Mouse (Mus musculus): ENCODE data around the gene Slc39a3. TPM values are rescaled to one million over a fixed set of nuclear protein-coding genes. Genes with fewer than 3 reads are reported as not detected.
A peak's percentile ranks its signal among the peaks of the same experiment; 100 is the strongest.
"Not testable (repeated sequence)": the region's sequence is repeated elsewhere in the genome, so short reads cannot be mapped to it uniquely, and the experiment has no call there.

The Slc39a3 gene
- total RNA-seq, 2 experiments from 2014 or later = 11.2 to 11.9 TPM

- no peak for DNase-seq (ENCODE audit: low spot score in 2 of 2)
Observed at GRCm38 (mm10) chr10:81051133-81051532, 13.9 kb upstream of the Slc39a3 start.

- DNase-seq (ENCODE audit: low spot score in 2 of 2) = no peak
Observed at GRCm38 (mm10) chr10:81050645-81051044, 13.4 kb upstream of the Slc39a3 start.

- DNase-seq (ENCODE audit: low spot score in 2 of 2) = not testable (repeated sequence)
Observed at GRCm38 (mm10) chr10:81045246-81045645, 8.0 kb upstream of the Slc39a3 start.

- peak in 1 of 2 experiments; percentile 69 for DNase-seq (ENCODE audit: low spot score in 2 of 2)
Observed at GRCm38 (mm10) chr10:81041458-81042175, 4.4 kb upstream of the Slc39a3 start.

- no peak for DNase-seq (ENCODE audit: low spot score in 2 of 2)
Observed at GRCm38 (mm10) chr10:81036251-81036650, 975 bp downstream of the Slc39a3 start.

- DNase-seq (ENCODE audit: low spot score in 2 of 2) = no peak
Observed at GRCm38 (mm10) chr10:81033586-81033985, 3.6 kb downstream of the Slc39a3 start.

GRCm38 (mm10) chr10:81029031-81029430, 8.2 kb downstream of the Slc39a3 start:
- no peak for DNase-seq (ENCODE audit: low spot score in 2 of 2)

GRCm38 (mm10) chr10:81028219-81028618, 9.0 kb downstream of the Slc39a3 start:
- DNase-seq (ENCODE audit: low spot score in 2 of 2) = no peak

- no peak for DNase-seq (ENCODE audit: low spot score in 2 of 2)
Observed at GRCm38 (mm10) chr10:81027331-81027730, 9.9 kb downstream of the Slc39a3 start.

- DNase-seq (ENCODE audit: low spot score in 2 of 2) = no peak
Observed at GRCm38 (mm10) chr10:81026857-81027256, 10.4 kb downstream of the Slc39a3 start.

- DNase-seq (ENCODE audit: low spot score in 2 of 2) = no peak
Observed at GRCm38 (mm10) chr10:81025639-81026275, 11.5 kb downstream of the Slc39a3 start, which contains the start of gene Diras1. Diras1 (minus strand) TSS chr10:81025662.

- DNase-seq (ENCODE audit: low spot score in 2 of 2) = no peak
Observed at GRCm38 (mm10) chr10:81025047-81025621, 12.1 kb downstream of the Slc39a3 start.

- DNase-seq (ENCODE audit: low spot score in 2 of 2) = no peak
Observed at GRCm38 (mm10) chr10:81024346-81024937, 12.8 kb downstream of the Slc39a3 start.

- DNase-seq (ENCODE audit: low spot score in 2 of 2) = no peak
Observed at GRCm38 (mm10) chr10:81022744-81023143, 14.5 kb downstream of the Slc39a3 start.

GRCm38 (mm10) chr10:81021547-81022110, 15.6 kb downstream of the Slc39a3 start:
- DNase-seq (ENCODE audit: low spot score in 2 of 2) = no peak

- DNase-seq (ENCODE audit: low spot score in 2 of 2) = no peak
Observed at GRCm38 (mm10) chr10:81020207-81020606, 17.0 kb downstream of the Slc39a3 start.

- DNase-seq (ENCODE audit: low spot score in 2 of 2) = no peak
Observed at GRCm38 (mm10) chr10:81019687-81020086, 17.5 kb downstream of the Slc39a3 start.

GRCm38 (mm10) chr10:81018326-81018725, 18.9 kb downstream of the Slc39a3 start:
- peak in 1 of 2 experiments; percentile 57 for DNase-seq (ENCODE audit: low spot score in 2 of 2)

GRCm38 (mm10) chr10:81016645-81017044, 20.6 kb downstream of the Slc39a3 start:
- peak in 1 of 2 experiments; percentile 67 for DNase-seq (ENCODE audit: low spot score in 2 of 2)

- DNase-seq (ENCODE audit: low spot score in 2 of 2) = no peak
Observed at GRCm38 (mm10) chr10:81015666-81016065, 21.6 kb downstream of the Slc39a3 start.
